ENCODE assay signal across 16 mouse cellular contexts in the genomic region with DNA sequence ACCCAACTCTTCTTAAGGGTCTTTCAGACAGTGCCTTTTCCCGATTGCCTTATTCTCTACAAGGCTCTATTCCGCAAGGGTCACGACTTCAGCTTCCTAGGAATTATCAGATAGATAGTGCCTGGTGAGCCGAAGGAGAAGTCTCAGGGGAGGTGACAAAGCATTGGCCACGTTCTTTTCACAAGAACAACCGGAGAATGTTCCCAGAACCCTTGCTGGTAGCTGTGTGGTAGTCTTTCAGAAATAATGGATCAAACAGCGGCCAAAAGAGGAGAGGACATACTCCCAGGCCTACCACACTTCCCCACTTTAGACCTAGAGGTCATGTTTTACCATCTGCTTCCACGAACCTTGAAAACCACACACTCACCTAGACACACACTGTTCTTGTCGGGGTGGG.
"Had no signal": no experiment of that assay in that cellular context is flagged by ENCODE, and none has a peak within 500 bp of the region (broad histone marks: within the 10 kb centered on the region; RNA-seq: fewer than 3 reads in every experiment).

No protein-coding gene starts in this region.

- H3K9ac ChIP-seq: neural tube, embryonic 12.5 days; neural tube, embryonic 13.5 days; neural tube, embryonic 15.5 days; stomach, embryonic 15.5 days had no signal

- DNase-seq: retina, postnatal 1 day; right cerebral cortex, adult 18-20 months; right cerebral cortex, postnatal 14 days; right cerebral cortex, postnatal 25 days; right cerebral cortex, postnatal 4 days; spleen, adult 18-20 months; thymus, adult 18-20 months; thymus, adult 2 months; thymus, postnatal 14 days; thymus, postnatal 25 days; thymus, postnatal 36 days; thymus, postnatal 4 days had no signal

- H3K27me3 ChIP-seq: neural tube, embryonic 12.5 days; neural tube, embryonic 13.5 days; neural tube, embryonic 15.5 days; stomach, embryonic 15.5 days had no signal

- H3K4me2 ChIP-seq: neural tube, embryonic 12.5 days; neural tube, embryonic 13.5 days; neural tube, embryonic 15.5 days; stomach, embryonic 15.5 days had no signal

- H3K36me3 ChIP-seq: neural tube, embryonic 12.5 days; neural tube, embryonic 13.5 days; neural tube, embryonic 15.5 days; stomach, embryonic 15.5 days had no signal

- H3K9me3 ChIP-seq: neural tube, embryonic 12.5 days; neural tube, embryonic 13.5 days; neural tube, embryonic 15.5 days; stomach, embryonic 15.5 days had no signal

- H3K4me3 ChIP-seq: neural tube, embryonic 12.5 days; neural tube, embryonic 13.5 days; neural tube, embryonic 15.5 days; stomach, embryonic 15.5 days had no signal

- H3K4me1 ChIP-seq: neural tube, embryonic 12.5 days; neural tube, embryonic 13.5 days; neural tube, embryonic 15.5 days; stomach, embryonic 15.5 days had no signal

- H3K27ac ChIP-seq: neural tube, embryonic 12.5 days; neural tube, embryonic 13.5 days; neural tube, embryonic 15.5 days; stomach, embryonic 15.5 days had no signal
